ENCODE assay signal across 14 mouse cellular contexts in the genomic region with DNA sequence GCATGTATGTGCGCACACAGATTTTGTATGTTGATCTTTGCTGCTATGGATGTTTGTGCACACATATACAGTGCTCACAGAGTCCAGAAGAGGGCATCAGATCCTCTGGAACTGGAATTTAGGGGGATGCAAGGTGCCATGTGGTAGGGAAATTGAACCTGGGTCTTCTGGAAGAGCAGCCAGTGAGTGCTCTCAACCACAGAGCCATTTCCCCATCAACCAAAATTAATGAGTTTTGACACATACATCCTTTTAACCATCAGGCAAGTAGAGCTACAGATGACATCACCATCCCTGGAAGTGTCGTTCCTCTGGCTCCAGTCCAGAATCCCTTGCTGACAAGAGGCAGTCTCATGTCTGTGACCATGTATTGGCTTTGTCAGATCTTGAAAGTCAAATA. TPM values are rescaled to one million over a fixed set of nuclear protein-coding genes. Genes with fewer than 3 reads are reported as not detected.
DNase-seq lines count a peak whose midpoint lies in the region; ATAC-seq and TF ChIP-seq lines count a peak whose summit lies in the region.
"Had no signal": no experiment of that assay in that cellular context is flagged by ENCODE, and none has a peak within 500 bp of the region (broad histone marks: within the 10 kb centered on the region; RNA-seq: fewer than 3 reads in every experiment).

No protein-coding gene starts in this region.

- no peak for DNase-seq in liver, postnatal 0 days
- no peak for DNase-seq in liver, embryonic 11.5 days (ENCODE audit: low spot score)
- peak; percentile 51 for DNase-seq in Muller cell, postnatal 12 days (ENCODE audit: inconsistent ontology term)
- no peak for DNase-seq in frontal cortex, postnatal 14 days (ENCODE audit: low spot score in 2 of 2)
- no peak for DNase-seq in left cerebral cortex, adult 18-20 months (ENCODE audit: low spot score in 2 of 2)
- DNase-seq: right cerebral cortex, postnatal 25 days; thymus, adult 2 months had no signal

- 64% methylated on average over 2 of the region's 2 CpGs for WGBS in forebrain, embryonic 15.5 days
- WGBS in forebrain, embryonic 12.5 days = 76% methylated on average over 2 of the region's 2 CpGs
- WGBS in liver, postnatal 0 days (ENCODE audit: insufficient replicate concordance) = 71% methylated on average over 2 of the region's 2 CpGs
- WGBS in liver, embryonic 11.5 days = 82% methylated on average over 2 of the region's 2 CpGs
- WGBS in neural tube, embryonic 15.5 days = 76% methylated on average over 2 of the region's 2 CpGs

- H3K9ac ChIP-seq in forebrain, embryonic 15.5 days (replicated peaks) = no peak overlapping the region
- no peak overlapping the region for H3K9ac ChIP-seq in forebrain, embryonic 12.5 days
- H3K9ac ChIP-seq in liver, postnatal 0 days (replicated peaks) = no peak overlapping the region
- H3K9ac ChIP-seq in liver, embryonic 11.5 days (ENCODE audit: low read depth, low read length) = no peak overlapping the region
- no peak overlapping the region for H3K9ac ChIP-seq in neural tube, embryonic 15.5 days (replicated peaks)

- no peak overlapping the region for H3K4me2 ChIP-seq in forebrain, embryonic 15.5 days (replicated peaks)
- no peak overlapping the region for H3K4me2 ChIP-seq in forebrain, embryonic 12.5 days
- no peak overlapping the region for H3K4me2 ChIP-seq in liver, postnatal 0 days (ENCODE audit: low read depth, low read length)
- no peak overlapping the region for H3K4me2 ChIP-seq in liver, embryonic 11.5 days
- no peak overlapping the region for H3K4me2 ChIP-seq in neural tube, embryonic 15.5 days

- H3K4me1 ChIP-seq in forebrain, embryonic 15.5 days = no peaks in the 10 kb centered on the region
- H3K4me1 ChIP-seq in forebrain, embryonic 12.5 days = no peaks in the 10 kb centered on the region
- H3K4me1 ChIP-seq in liver, postnatal 0 days (ENCODE audit: insufficient read depth) = no peaks in the 10 kb centered on the region; the same call in 1 of the 2 replicates
- H3K4me1 ChIP-seq in liver, embryonic 11.5 days (replicated peaks; ENCODE audit: control insufficient read depth, insufficient read depth, low read length) = no peaks in the 10 kb centered on the region
- H3K4me1 ChIP-seq in neural tube, embryonic 15.5 days = no peaks in the 10 kb centered on the region

- TF ChIP-seq EP300 in liver, postnatal 0 days (IDR thresholded peaks at IDR 0.05; ENCODE audit: low read depth) = no peak

- no peak overlapping the region for H3K27ac ChIP-seq in forebrain, embryonic 15.5 days (replicated peaks)
- H3K27ac ChIP-seq in forebrain, embryonic 12.5 days = no peak overlapping the region
- H3K27ac ChIP-seq in liver, postnatal 0 days (ENCODE audit: low read depth) = no peak overlapping the region
- no peak overlapping the region for H3K27ac ChIP-seq in liver, embryonic 11.5 days (ENCODE audit: low read depth, low read length)
- H3K27ac ChIP-seq in neural tube, embryonic 15.5 days (replicated peaks) = no peak overlapping the region

- peaks cover 20% of the 10 kb centered on the region; the same call in 1 of the 2 replicates for H3K36me3 ChIP-seq in forebrain, embryonic 15.5 days
- H3K36me3 ChIP-seq in forebrain, embryonic 12.5 days (replicated peaks) = peaks cover 30% of the 10 kb centered on the region
- H3K36me3 ChIP-seq in liver, postnatal 0 days (replicated peaks; ENCODE audit: insufficient read depth, low read length) = peaks cover 8% of the 10 kb centered on the region
- H3K36me3 ChIP-seq in liver, embryonic 11.5 days (ENCODE audit: control insufficient read depth, insufficient read depth, low read length) = peaks cover 5% of the 10 kb centered on the region
- H3K36me3 ChIP-seq in neural tube, embryonic 15.5 days = 0 out of 2 replicates have a peak, but pooled peaks cover 5% of the 10 kb centered on the region

- peak; percentile 43 for TF ChIP-seq CTCF in liver, postnatal 0 days (IDR thresholded peaks at IDR 0.05; ENCODE audit: low read depth)

- peak; percentile 41; the same call in 1 of the 2 replicates for ATAC-seq in forebrain, embryonic 15.5 days (replicated peaks)
- no peak for ATAC-seq in forebrain, embryonic 12.5 days (ENCODE audit: low FRiP score)
- no peak for ATAC-seq in liver, postnatal 0 days
- no peak for ATAC-seq in liver, embryonic 11.5 days (replicated peaks; ENCODE audit: low FRiP score)
- ATAC-seq in neural tube, embryonic 15.5 days (ENCODE audit: low FRiP score) = 0 out of 2 replicates have a peak, but pooled peaks have one; percentile 47
- ATAC-seq: intestine, embryonic 16.5 days had no signal

- no peaks in the 10 kb centered on the region for H3K9me3 ChIP-seq in forebrain, embryonic 15.5 days
- H3K9me3 ChIP-seq in forebrain, embryonic 12.5 days = no peaks in the 10 kb centered on the region
- H3K9me3 ChIP-seq in liver, postnatal 0 days (ENCODE audit: low read length) = no peaks in the 10 kb centered on the region
- H3K9me3 ChIP-seq in liver, embryonic 11.5 days (ENCODE audit: control insufficient read depth, low read length) = no peaks in the 10 kb centered on the region
- no peaks in the 10 kb centered on the region for H3K9me3 ChIP-seq in neural tube, embryonic 15.5 days (replicated peaks)
- H3K9me3 ChIP-seq: G1E had no signal

- no peaks in the 10 kb centered on the region for H3K27me3 ChIP-seq in forebrain, embryonic 15.5 days
- no peaks in the 10 kb centered on the region for H3K27me3 ChIP-seq in forebrain, embryonic 12.5 days
- no peaks in the 10 kb centered on the region for H3K27me3 ChIP-seq in liver, postnatal 0 days (ENCODE audit: insufficient read depth, low read length)
- no peaks in the 10 kb centered on the region for H3K27me3 ChIP-seq in liver, embryonic 11.5 days (replicated peaks; ENCODE audit: control insufficient read depth, insufficient read depth, low read length)
- no peaks in the 10 kb centered on the region for H3K27me3 ChIP-seq in neural tube, embryonic 15.5 days (replicated peaks)

- H3K4me3 ChIP-seq in forebrain, embryonic 15.5 days = no peak overlapping the region
- H3K4me3 ChIP-seq in forebrain, embryonic 12.5 days (replicated peaks) = no peak overlapping the region
- no peak overlapping the region for H3K4me3 ChIP-seq in liver, postnatal 0 days (ENCODE audit: low read depth, low read length)
- H3K4me3 ChIP-seq in liver, embryonic 11.5 days (ENCODE audit: low read depth, low read length) = no peak overlapping the region
- H3K4me3 ChIP-seq in neural tube, embryonic 15.5 days (replicated peaks) = no peak overlapping the region

RNA-seq across cellular contexts. Expression of a gene that starts 20.6 kb away (rescaled TPM):
- 0.15 TPM in 1 of 2 replicates, not detected in the other for polyA plus RNA-seq in forebrain, embryonic 15.5 days (2015; fragmentation: Nextera tagmentation; extraction: Ambion mirVana)
- polyA plus RNA-seq in forebrain, embryonic 12.5 days (2016; fragmentation: Nextera tagmentation; extraction: Ambion mirVana) = not detected in 2 replicates
- polyA plus RNA-seq in liver, postnatal 0 days (2015; fragmentation: Nextera tagmentation; extraction: Ambion mirVana) = 4.3 and 8.8 TPM in 2 replicates
- polyA plus RNA-seq in liver, embryonic 11.5 days (2014; fragmentation: Nextera tagmentation; extraction: Ambion mirVana) = 1.1 TPM in 2 replicates
- 0.18 and 1.9 TPM in 2 replicates for polyA plus RNA-seq in neural tube, embryonic 15.5 days (2015; fragmentation: Nextera tagmentation; extraction: Ambion mirVana)
- total RNA-seq in left cerebral cortex, adult 18-20 months (2021) = not detected
- total RNA-seq: G1E had no signal
- polyA plus RNA-seq: G1E had no signal

RNA-seq across cellular contexts. Expression of a gene that starts 21.4 kb away (rescaled TPM):
- 16.6 and 17.9 TPM in 2 replicates for polyA plus RNA-seq in forebrain, embryonic 15.5 days (2015; fragmentation: Nextera tagmentation; extraction: Ambion mirVana)
- 52.9 and 54.7 TPM in 2 replicates for polyA plus RNA-seq in forebrain, embryonic 12.5 days (2016; fragmentation: Nextera tagmentation; extraction: Ambion mirVana)
- 3.0 and 3.3 TPM in 2 replicates for polyA plus RNA-seq in liver, postnatal 0 days (2015; fragmentation: Nextera tagmentation; extraction: Ambion mirVana)
- polyA plus RNA-seq in liver, embryonic 11.5 days (2014; fragmentation: Nextera tagmentation; extraction: Ambion mirVana) = 16.0 and 16.7 TPM in 2 replicates
- 3.6 and 9.9 TPM in 2 replicates for polyA plus RNA-seq in neural tube, embryonic 15.5 days (2015; fragmentation: Nextera tagmentation; extraction: Ambion mirVana)
- not detected for total RNA-seq in left cerebral cortex, adult 18-20 months (2021)

RNA-seq across cellular contexts. Expression of a gene that starts 32.9 kb away (rescaled TPM):
- polyA plus RNA-seq in forebrain, embryonic 15.5 days (2015; fragmentation: Nextera tagmentation; extraction: Ambion mirVana) = 1.4 and 1.7 TPM in 2 replicates
- 2.1 and 2.9 TPM in 2 replicates for polyA plus RNA-seq in forebrain, embryonic 12.5 days (2016; fragmentation: Nextera tagmentation; extraction: Ambion mirVana)
- polyA plus RNA-seq in liver, postnatal 0 days (2015; fragmentation: Nextera tagmentation; extraction: Ambion mirVana) = 1.6 and 1.7 TPM in 2 replicates
- 3.0 and 4.4 TPM in 2 replicates for polyA plus RNA-seq in liver, embryonic 11.5 days (2014; fragmentation: Nextera tagmentation; extraction: Ambion mirVana)
- 2.0 and 3.6 TPM in 2 replicates for polyA plus RNA-seq in neural tube, embryonic 15.5 days (2015; fragmentation: Nextera tagmentation; extraction: Ambion mirVana)
- total RNA-seq in left cerebral cortex, adult 18-20 months (2021) = 1 to 10 TPM; 5.3 TPM
- polyA plus RNA-seq: G1E had no signal

RNA-seq across cellular contexts. Expression of a gene that starts 48.8 kb away (rescaled TPM):
- 1.5 and 3.9 TPM in 2 replicates for polyA plus RNA-seq in forebrain, embryonic 15.5 days (2015; fragmentation: Nextera tagmentation; extraction: Ambion mirVana)
- polyA plus RNA-seq in forebrain, embryonic 12.5 days (2016; fragmentation: Nextera tagmentation; extraction: Ambion mirVana) = 0.75 and 0.94 TPM in 2 replicates
- polyA plus RNA-seq in liver, postnatal 0 days (2015; fragmentation: Nextera tagmentation; extraction: Ambion mirVana) = 7,568 and 8,084 TPM in 2 replicates
- polyA plus RNA-seq in liver, embryonic 11.5 days (2014; fragmentation: Nextera tagmentation; extraction: Ambion mirVana) = 1,416 and 1,448 TPM in 2 replicates
- polyA plus RNA-seq in neural tube, embryonic 15.5 days (2015; fragmentation: Nextera tagmentation; extraction: Ambion mirVana) = 6.3 and 12.3 TPM in 2 replicates
- total RNA-seq in left cerebral cortex, adult 18-20 months (2021) = 10 to 100 TPM; 20.7 to 21.3 TPM
- total RNA-seq: G1E had no signal
- polyA plus RNA-seq: G1E had no signal

RNA-seq across cellular contexts. Expression of a gene that starts 56.3 kb away (rescaled TPM):
- polyA plus RNA-seq in forebrain, embryonic 15.5 days (2015; fragmentation: Nextera tagmentation; extraction: Ambion mirVana) = 0.28 TPM in 1 of 2 replicates, not detected in the other
- not detected in 2 replicates for polyA plus RNA-seq in forebrain, embryonic 12.5 days (2016; fragmentation: Nextera tagmentation; extraction: Ambion mirVana)
- 24.7 and 28.2 TPM in 2 replicates for polyA plus RNA-seq in liver, postnatal 0 days (2015; fragmentation: Nextera tagmentation; extraction: Ambion mirVana)
- polyA plus RNA-seq in liver, embryonic 11.5 days (2014; fragmentation: Nextera tagmentation; extraction: Ambion mirVana) = 2.4 and 4.0 TPM in 2 replicates
- polyA plus RNA-seq in neural tube, embryonic 15.5 days (2015; fragmentation: Nextera tagmentation; extraction: Ambion mirVana) = not detected in 2 replicates
- total RNA-seq in left cerebral cortex, adult 18-20 months (2021) = under 1 TPM; 0.12 to 0.26 TPM
- total RNA-seq: G1E had no signal
- polyA plus RNA-seq: G1E; gonadal fat pad, adult 2 months; lung, embryonic 16.5 days; thymus, adult 2 months had no signal

Comparison
In these comparisons a context has a peak if more than half of its experiments do, and no peak if none do; other contexts are left out.
1. ATAC-seq: peak in forebrain, embryonic 15.5 days (single experiment) and neural tube, embryonic 15.5 days (single experiment); none in forebrain, embryonic 12.5 days (single experiment), liver, postnatal 0 days (single experiment) and liver, embryonic 11.5 days (single experiment).